Mouse (Mus musculus): ENCODE results near the gene Nbas. TPM values are rescaled to one million over a fixed set of nuclear protein-coding genes. Genes with fewer than 3 reads are reported as not detected.

Gene Nbas
- polyA plus RNA-seq, 1 experiment from 2014 or later = 11.8 TPM

GRCm38 (mm10) chr12:13313966-13314365 is 45.0 kb downstream of the Nbas start:
- peak; percentile 75; the same call in 1 of the 2 replicates for ATAC-seq (replicated peaks)
- H3K4me1 ChIP-seq = no peaks in the 10 kb centered on the region
- no peak overlapping the region for H3K4me3 ChIP-seq
- no peak overlapping the region for H3K27ac ChIP-seq (replicated peaks)
- H3K4me2 ChIP-seq (replicated peaks) = no peak overlapping the region
- H3K27me3 ChIP-seq = no peaks in the 10 kb centered on the region
- H3K9me3 ChIP-seq = no peaks in the 10 kb centered on the region
- 81% methylated on average over 2 of the region's 2 CpGs for WGBS
- H3K9ac ChIP-seq (replicated peaks) = no peak overlapping the region
- 0 out of 2 replicates have a peak, but pooled peaks cover 4% of the 10 kb centered on the region for H3K36me3 ChIP-seq

- H3K4me3 ChIP-seq = no peak overlapping the region
- WGBS = 76% methylated on average over 3 of the region's 3 CpGs
- no peak overlapping the region for H3K9ac ChIP-seq (replicated peaks)
- no peaks in the 10 kb centered on the region for H3K9me3 ChIP-seq
- 0 out of 2 replicates have a peak, but pooled peaks cover 4% of the 10 kb centered on the region for H3K36me3 ChIP-seq
- peak; percentile 65; the same call in 1 of the 2 replicates for ATAC-seq (replicated peaks)
- no peak overlapping the region for H3K4me2 ChIP-seq (replicated peaks)
- no peaks in the 10 kb centered on the region for H3K4me1 ChIP-seq
- H3K27me3 ChIP-seq = no peaks in the 10 kb centered on the region
- no peak overlapping the region for H3K27ac ChIP-seq (replicated peaks)
Observed at GRCm38 (mm10) chr12:13314384-13314783, 45.5 kb downstream of the Nbas start.

GRCm38 (mm10) chr12:13315081-13315480 is 46.1 kb downstream of the Nbas start:
- Histone ChIP-seq H3K9me3 (no peaks in the 10 kb centered on the region), H3K9ac (replicated peaks) (no peak overlapping the region), H3K4me1 (no peaks in the 10 kb centered on the region), H3K36me3 (0 out of 2 replicates have a peak, but pooled peaks cover 4% of the 10 kb centered on the region), H3K4me3 (no peak overlapping the region), H3K27me3 (no peaks in the 10 kb centered on the region), H3K27ac (replicated peaks) (no peak overlapping the region), H3K4me2 (replicated peaks) (no peak overlapping the region)
- WGBS = 85% methylated on average over 1 of the region's 1 CpGs
- no peak for ATAC-seq (replicated peaks)

- Histone ChIP-seq H3K36me3 (peaks cover 7% of the 10 kb centered on the region; the same call in 1 of the 2 replicates), H3K9me3 (no peaks in the 10 kb centered on the region), H3K9ac (replicated peaks) (no peak overlapping the region), H3K27ac (replicated peaks) (no peak overlapping the region), H3K4me1 (no peaks in the 10 kb centered on the region), H3K4me2 (replicated peaks) (no peak overlapping the region), H3K4me3 (no peak overlapping the region), H3K27me3 (no peaks in the 10 kb centered on the region)
- ATAC-seq (replicated peaks) = no peak
- 93% methylated on average over 5 of the region's 5 CpGs for WGBS
Observed at GRCm38 (mm10) chr12:13342535-13342934, 73.6 kb downstream of the Nbas start.

- Histone ChIP-seq H3K9ac (replicated peaks) (no peak overlapping the region), H3K4me2 (replicated peaks) (no peak overlapping the region), H3K27ac (replicated peaks) (no peak overlapping the region), H3K4me3 (no peak overlapping the region), H3K27me3 (no peaks in the 10 kb centered on the region), H3K9me3 (no peaks in the 10 kb centered on the region), H3K4me1 (peaks cover 13% of the 10 kb centered on the region), H3K36me3 (0 out of 2 replicates have a peak, but pooled peaks cover 3% of the 10 kb centered on the region)
- no peak for ATAC-seq (replicated peaks)
- WGBS = 90% methylated on average over 10 of the region's 10 CpGs
Observed at GRCm38 (mm10) chr12:13356201-13356600, 87.3 kb downstream of the Nbas start.

- ATAC-seq (replicated peaks) = no peak
- no peaks in the 10 kb centered on the region for H3K27me3 ChIP-seq
- no peak overlapping the region for H3K4me3 ChIP-seq
- no peak overlapping the region for H3K4me2 ChIP-seq (replicated peaks)
- peaks cover 13% of the 10 kb centered on the region for H3K4me1 ChIP-seq
- no peak overlapping the region for H3K9ac ChIP-seq (replicated peaks)
- 92% methylated on average over 7 of the region's 7 CpGs for WGBS
- peaks cover 5% of the 10 kb centered on the region; the same call in 1 of the 2 replicates for H3K36me3 ChIP-seq
- no peak overlapping the region for H3K27ac ChIP-seq (replicated peaks)
- no peaks in the 10 kb centered on the region for H3K9me3 ChIP-seq
Observed at GRCm38 (mm10) chr12:13356769-13357168, 87.8 kb downstream of the Nbas start.

GRCm38 (mm10) chr12:13357229-13357628 is 88.3 kb downstream of the Nbas start:
- no peaks in the 10 kb centered on the region for H3K9me3 ChIP-seq
- H3K4me2 ChIP-seq (replicated peaks) = no peak overlapping the region
- ATAC-seq (replicated peaks) = no peak
- WGBS = 89% methylated on average over 5 of the region's 5 CpGs
- peaks cover 8% of the 10 kb centered on the region; the same call in 1 of the 2 replicates for H3K36me3 ChIP-seq
- no peak overlapping the region for H3K9ac ChIP-seq (replicated peaks)
- no peak overlapping the region for H3K27ac ChIP-seq (replicated peaks)
- H3K4me1 ChIP-seq = peaks cover 13% of the 10 kb centered on the region
- H3K4me3 ChIP-seq = no peak overlapping the region
- no peaks in the 10 kb centered on the region for H3K27me3 ChIP-seq

- peaks cover 10% of the 10 kb centered on the region; the same call in 1 of the 2 replicates for H3K36me3 ChIP-seq
- no peak overlapping the region for H3K4me2 ChIP-seq (replicated peaks)
- ATAC-seq (replicated peaks) = no peak
- H3K4me3 ChIP-seq = no peak overlapping the region
- no peaks in the 10 kb centered on the region for H3K27me3 ChIP-seq
- H3K9me3 ChIP-seq = no peaks in the 10 kb centered on the region
- H3K27ac ChIP-seq (replicated peaks) = no peak overlapping the region
- H3K4me1 ChIP-seq = peaks cover 13% of the 10 kb centered on the region
- H3K9ac ChIP-seq (replicated peaks) = no peak overlapping the region
- WGBS = 80% methylated on average over 4 of the region's 4 CpGs
Observed at GRCm38 (mm10) chr12:13358849-13359248, 89.9 kb downstream of the Nbas start.

- 17% methylated on average over 7 of the region's 7 CpGs for WGBS
- Histone ChIP-seq H3K36me3 (peaks cover 10% of the 10 kb centered on the region; the same call in 1 of the 2 replicates), H3K4me1 (peaks cover 13% of the 10 kb centered on the region), H3K9ac (replicated peaks) (no peak overlapping the region), H3K4me2 (replicated peaks) (no peak overlapping the region), H3K27ac (replicated peaks) (no peak overlapping the region), H3K9me3 (no peaks in the 10 kb centered on the region), H3K27me3 (no peaks in the 10 kb centered on the region), H3K4me3 (no peak overlapping the region)
- peak; percentile 80 for ATAC-seq (replicated peaks)
Observed at GRCm38 (mm10) chr12:13360183-13360811, 91.4 kb downstream of the Nbas start.

GRCm38 (mm10) chr12:13381580-13381979 is 112.6 kb downstream of the Nbas start:
- H3K4me3 ChIP-seq = no peak overlapping the region
- no peaks in the 10 kb centered on the region; the same call in 1 of the 2 replicates for H3K4me1 ChIP-seq
- H3K27ac ChIP-seq (replicated peaks) = peak overlapping the region; percentile 57
- no peaks in the 10 kb centered on the region for H3K27me3 ChIP-seq
- no peaks in the 10 kb centered on the region for H3K9me3 ChIP-seq
- H3K36me3 ChIP-seq = no peaks in the 10 kb centered on the region; the same call in 1 of the 2 replicates
- peak; percentile 69 for ATAC-seq (replicated peaks)
- WGBS = 73% methylated on average over 7 of the region's 7 CpGs
- no peak overlapping the region for H3K9ac ChIP-seq (replicated peaks)
- H3K4me2 ChIP-seq (replicated peaks) = no peak overlapping the region

- Histone ChIP-seq H3K27ac (replicated peaks) (peak overlapping the region; percentile 57; the same call in 1 of the 2 replicates), H3K9ac (replicated peaks) (no peak overlapping the region), H3K4me3 (no peak overlapping the region), H3K4me1 (no peaks in the 10 kb centered on the region; the same call in 1 of the 2 replicates), H3K9me3 (no peaks in the 10 kb centered on the region), H3K4me2 (replicated peaks) (no peak overlapping the region), H3K27me3 (no peaks in the 10 kb centered on the region), H3K36me3 (no peaks in the 10 kb centered on the region)
- peak; percentile 80 for ATAC-seq (replicated peaks)
Observed at GRCm38 (mm10) chr12:13382046-13382445, 113.1 kb downstream of the Nbas start.

- H3K4me3 ChIP-seq = no peak overlapping the region
- 79% methylated on average over 1 of the region's 1 CpGs for WGBS
- no peaks in the 10 kb centered on the region for H3K9me3 ChIP-seq
- H3K4me1 ChIP-seq = no peaks in the 10 kb centered on the region
- H3K27me3 ChIP-seq = no peaks in the 10 kb centered on the region
- no peak overlapping the region for H3K4me2 ChIP-seq (replicated peaks)
- H3K27ac ChIP-seq (replicated peaks) = no peak overlapping the region
- peaks cover 2% of the 10 kb centered on the region for H3K36me3 ChIP-seq
- H3K9ac ChIP-seq (replicated peaks) = no peak overlapping the region
- no peak for ATAC-seq (replicated peaks)
Observed at GRCm38 (mm10) chr12:13389644-13390043, 120.7 kb downstream of the Nbas start.

GRCm38 (mm10) chr12:13410191-13410590 is 141.3 kb downstream of the Nbas start:
- Histone ChIP-seq H3K27me3 (no peaks in the 10 kb centered on the region), H3K4me1 (no peaks in the 10 kb centered on the region), H3K4me2 (replicated peaks) (no peak overlapping the region), H3K9me3 (no peaks in the 10 kb centered on the region), H3K27ac (replicated peaks) (no peak overlapping the region), H3K36me3 (no peaks in the 10 kb centered on the region), H3K4me3 (no peak overlapping the region), H3K9ac (replicated peaks) (no peak overlapping the region)
- no peak for ATAC-seq (replicated peaks)
